Mouse (Mus musculus) embryonic fibroblast, embryonic 13.5 days (primary cell): ENCODE results near the gene Sema3e.

Source experiments
- CTCF ChIP-seq: IDR thresholded peaks from 2 replicates; pipeline ENCODE4 v1.5.1; 2011; ENCODE audit warnings: mild to moderate bottlenecking, control low read depth, low read length, moderate library complexity, borderline replicate concordance; ENCODE audit not compliant: insufficient read depth
- POLR2A ChIP-seq: IDR thresholded peaks from 2 replicates; pipeline ENCODE4 v1.6.1; 2011; ENCODE audit warnings: low read depth, mild to moderate bottlenecking, control low read depth, low read length, moderate library complexity

GRCm38 (mm10) chr5:14096196-14096595 is 71.1 kb downstream of the Sema3e start:
- no peak for TF ChIP-seq POLR2A
- no peak for TF ChIP-seq CTCF
